Mouse (Mus musculus) adipocyte (in vitro differentiated cells): ENCODE results near the gene Olfr141.

ENCODE experiments used
- DNase-seq: peaks from one replicate; pipeline ENCODE4 v3.0.0-alpha.2; 2016; ENCODE audit warnings: low spot score

Olfr141 gene

GRCm38 (mm10) chr2:86809918-86810317 is at the start of gene Olfr141:
Gene Olfr141, minus strand, starts transcription at chr2:86810018.
- DNase-seq, result no peak

GRCm38 (mm10) chr2:86851596-86851995 is 41.8 kb upstream of the Olfr141 start, which contains the start of gene Olfr1095:
Gene Olfr1095, minus strand, starts transcription at chr2:86851696.
- no peak for DNase-seq

DNA sequence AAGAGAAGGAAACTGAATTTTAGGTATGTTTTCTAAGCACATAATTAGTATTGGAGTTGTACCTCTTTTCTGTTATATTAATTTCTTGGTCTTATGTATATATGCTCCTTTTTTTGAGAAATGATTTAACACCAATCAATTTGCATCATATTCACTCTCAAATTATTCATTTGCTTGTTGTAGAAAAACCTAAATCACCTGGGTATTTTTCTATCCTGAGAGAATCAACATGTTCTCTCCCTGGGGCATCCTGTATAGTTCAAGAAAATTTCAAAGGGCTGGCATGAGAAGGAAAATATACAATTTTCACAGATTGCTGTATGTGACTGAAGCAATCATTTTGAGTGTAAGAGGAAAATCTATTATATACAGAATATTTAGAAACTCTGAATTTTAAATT is 14.5 kb upstream of the Olfr141 start, which contains the start of gene Olfr1094:
Olfr1094 (plus strand) TSS at position 301 of the 400 bp plus-strand sequence.
- DNase-seq, result no peak

DNA sequence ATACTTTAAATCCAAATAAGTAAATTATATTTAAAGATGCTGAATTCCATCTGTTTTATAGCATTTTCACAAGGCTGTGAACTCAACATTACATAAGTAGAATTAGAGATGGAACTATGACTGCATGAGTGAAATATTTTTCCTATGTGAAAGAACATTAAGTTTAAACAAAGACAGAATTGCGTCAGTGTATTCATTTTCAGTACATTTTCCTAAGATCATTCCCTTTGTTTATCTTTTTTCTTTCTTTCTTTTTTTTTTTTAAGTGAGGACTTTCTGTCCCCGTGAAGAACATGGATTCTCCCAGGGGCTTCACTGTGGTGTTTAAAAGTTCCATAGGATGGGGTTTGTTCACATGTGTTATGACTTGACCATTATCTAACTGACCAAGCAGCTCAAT is 27.6 kb downstream of the Olfr141 start, which contains the start of gene Olfr1093:
Olfr1093 (plus strand) TSS at position 301 of the 400 bp plus-strand sequence.
- no peak for DNase-seq

GRCm38 (mm10) chr2:86761050-86761449 is 48.8 kb downstream of the Olfr141 start:
- DNase-seq, result no peak

DNA sequence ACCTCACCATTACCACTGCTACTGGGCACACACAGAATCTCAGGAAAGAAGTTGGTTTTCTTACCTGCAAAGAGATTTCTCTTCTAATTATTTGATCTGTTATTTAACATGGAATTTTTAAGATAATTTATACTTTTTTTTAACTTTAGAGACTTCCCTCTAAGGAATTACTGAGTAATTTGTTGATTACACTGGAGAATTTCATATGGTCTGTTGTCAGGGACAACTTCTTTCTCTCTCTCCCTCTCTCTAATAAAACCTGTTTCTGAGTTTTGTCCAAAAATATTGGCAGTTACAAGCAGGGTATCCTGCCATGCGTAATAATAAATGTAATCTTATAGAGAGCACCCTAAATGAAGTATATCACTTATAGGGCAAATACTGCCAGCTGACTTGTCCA is 50.9 kb downstream of the Olfr141 start, which contains the start of gene Olfr1090:
Olfr1090 (minus strand) TSS at position 101 of the 400 bp plus-strand sequence.
- DNase-seq, result no peak
